Mouse (Mus musculus): ENCODE measurements around the gene Iqschfp. TPM values are rescaled to one million over a fixed set of nuclear protein-coding genes. Genes with fewer than 3 reads are reported as not detected.
A peak's percentile ranks its signal among the peaks of the same experiment; 100 is the strongest.

The Iqschfp gene
- polyA plus RNA-seq, 1 experiment from 2014 or later = not detected

DNA sequence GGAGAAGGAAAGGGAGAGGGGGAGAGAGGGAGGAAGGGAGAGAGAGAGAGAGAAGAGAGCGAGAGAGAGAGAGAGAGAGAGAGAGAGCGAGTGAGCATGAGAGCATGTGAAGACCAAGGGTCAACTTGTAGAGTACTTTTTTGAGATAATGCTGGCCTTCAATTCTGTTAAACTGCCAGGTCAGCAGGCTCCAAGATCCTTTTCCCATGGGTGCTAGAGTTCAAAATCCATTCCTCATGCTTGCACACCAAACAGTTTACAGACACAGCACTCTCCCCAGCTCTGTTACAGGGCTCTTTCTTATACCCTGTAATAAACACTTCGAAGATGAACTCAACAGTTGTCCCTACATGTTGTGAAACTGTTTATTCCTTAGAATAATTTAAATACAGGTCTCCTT lies 622.7 kb downstream of the Iqschfp start:
- WGBS = 94% methylated on average over 3 of the region's 3 CpGs
- H3K27me3 ChIP-seq (replicated peaks) = no peaks in the 10 kb centered on the region
- H3K4me3 ChIP-seq = no peak overlapping the region
- no peak overlapping the region for H3K27ac ChIP-seq (ENCODE audit: poor library complexity, severe bottlenecking)
- H3K9ac ChIP-seq = no peak overlapping the region
- H3K9me3 ChIP-seq (replicated peaks) = no peaks in the 10 kb centered on the region
- no peak overlapping the region for H3K4me2 ChIP-seq
- peaks cover 14% of the 10 kb centered on the region; the same call in 1 of the 2 replicates for H3K36me3 ChIP-seq
- ATAC-seq (ENCODE audit: insufficient number of reproducible peaks, low FRiP score) = no peak
- peaks cover 45% of the 10 kb centered on the region for H3K4me1 ChIP-seq (replicated peaks)

DNA sequence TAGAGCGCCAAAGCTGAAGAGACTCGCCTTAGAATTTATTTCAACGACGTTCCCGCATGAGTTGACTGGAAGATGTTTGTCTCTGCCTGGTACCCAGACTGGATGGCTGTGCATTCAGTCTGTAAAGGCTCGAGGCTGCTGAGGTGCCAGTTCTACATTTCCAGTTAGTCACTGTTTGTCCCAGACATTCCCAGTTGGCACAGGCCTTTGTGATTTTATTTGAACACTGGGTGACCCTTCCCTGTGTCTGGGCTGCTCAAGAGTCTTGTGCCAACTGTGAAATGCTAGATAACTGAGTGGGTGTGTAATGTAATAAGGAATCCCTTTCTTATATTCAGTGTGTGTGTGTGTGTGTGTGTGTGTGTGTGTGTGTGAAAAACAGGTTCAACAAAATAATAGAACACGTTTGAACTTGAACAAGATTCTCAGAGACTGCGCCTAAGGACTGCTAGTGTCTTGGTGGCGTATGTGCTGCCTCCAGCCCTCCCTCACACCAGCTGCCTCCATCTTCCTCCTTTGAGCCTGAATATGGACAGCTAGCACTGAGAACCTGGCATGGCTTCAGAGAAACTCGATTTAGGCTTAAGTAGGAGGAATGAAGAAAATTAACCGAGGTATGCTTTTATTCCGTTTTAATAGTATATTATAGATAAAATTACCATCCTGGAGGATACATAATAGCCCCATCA lies 624.5 kb downstream of the Iqschfp start:
- Histone ChIP-seq H3K27ac (ENCODE audit: poor library complexity, severe bottlenecking) (no peak overlapping the region), H3K4me1 (replicated peaks) (peaks cover 33% of the 10 kb centered on the region), H3K36me3 (peaks cover 14% of the 10 kb centered on the region; the same call in 1 of the 2 replicates), H3K9me3 (replicated peaks) (no peaks in the 10 kb centered on the region), H3K4me3 (no peak overlapping the region), H3K9ac (no peak overlapping the region), H3K27me3 (replicated peaks) (no peaks in the 10 kb centered on the region), H3K4me2 (no peak overlapping the region)
- 86% methylated on average over 12 of the region's 12 CpGs for WGBS
- ATAC-seq (ENCODE audit: insufficient number of reproducible peaks, low FRiP score) = no peak

DNA sequence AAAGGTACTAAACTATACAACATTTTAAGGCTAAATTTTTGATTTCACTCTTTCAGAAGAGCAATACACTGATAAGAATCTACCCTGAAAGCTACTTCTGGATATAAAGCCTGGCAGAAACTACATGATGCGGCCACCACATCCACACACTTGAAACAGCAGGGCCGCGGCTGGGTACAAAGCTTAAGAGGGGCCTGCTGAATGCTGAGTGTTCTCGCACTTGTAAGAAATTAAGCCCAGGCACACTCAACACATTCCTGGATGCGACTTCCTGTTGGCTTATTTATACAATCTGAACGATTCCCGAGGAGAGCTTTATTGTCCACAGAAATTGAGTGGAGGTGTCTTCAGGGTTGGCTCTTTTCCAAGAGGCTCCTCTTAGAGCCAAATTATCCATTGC lies 625.2 kb downstream of the Iqschfp start:
- Histone ChIP-seq H3K4me2 (no peak overlapping the region), H3K36me3 (peaks cover 11% of the 10 kb centered on the region; the same call in 1 of the 2 replicates), H3K4me3 (no peak overlapping the region), H3K27me3 (replicated peaks) (no peaks in the 10 kb centered on the region), H3K9me3 (replicated peaks) (no peaks in the 10 kb centered on the region), H3K27ac (ENCODE audit: poor library complexity, severe bottlenecking) (no peak overlapping the region), H3K4me1 (replicated peaks) (peaks cover 27% of the 10 kb centered on the region), H3K9ac (no peak overlapping the region)
- 58% methylated on average over 7 of the region's 7 CpGs for WGBS
- no peak for ATAC-seq (ENCODE audit: insufficient number of reproducible peaks, low FRiP score)

DNA sequence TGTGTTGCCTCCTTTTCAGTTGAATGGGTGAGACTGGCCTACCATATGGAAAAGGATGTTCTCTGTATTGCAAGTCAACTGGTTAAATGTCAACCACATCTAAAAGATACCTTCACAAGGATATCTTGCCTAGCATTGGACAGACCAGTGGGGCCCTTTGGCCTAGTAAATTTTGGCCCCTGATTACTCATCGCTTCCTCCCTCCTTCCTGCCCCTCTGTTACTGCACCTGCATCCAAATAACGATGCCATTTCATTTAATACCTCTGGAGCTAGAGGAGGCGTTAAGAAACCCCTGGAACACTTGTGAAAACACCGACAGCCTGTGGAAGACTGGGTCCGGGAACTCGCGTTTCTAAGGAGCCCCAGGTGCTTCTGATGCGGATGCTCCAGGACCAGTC lies 626.0 kb downstream of the Iqschfp start:
- H3K27me3 ChIP-seq (replicated peaks) = no peaks in the 10 kb centered on the region
- H3K4me1 ChIP-seq (replicated peaks) = peaks cover 20% of the 10 kb centered on the region
- 87% methylated on average over 8 of the region's 8 CpGs for WGBS
- H3K27ac ChIP-seq (ENCODE audit: poor library complexity, severe bottlenecking) = no peak overlapping the region
- no peak for ATAC-seq (ENCODE audit: insufficient number of reproducible peaks, low FRiP score)
- no peak overlapping the region for H3K4me3 ChIP-seq
- peaks cover 11% of the 10 kb centered on the region; the same call in 1 of the 2 replicates for H3K36me3 ChIP-seq
- no peak overlapping the region for H3K4me2 ChIP-seq
- no peak overlapping the region for H3K9ac ChIP-seq
- H3K9me3 ChIP-seq (replicated peaks) = no peaks in the 10 kb centered on the region

DNA sequence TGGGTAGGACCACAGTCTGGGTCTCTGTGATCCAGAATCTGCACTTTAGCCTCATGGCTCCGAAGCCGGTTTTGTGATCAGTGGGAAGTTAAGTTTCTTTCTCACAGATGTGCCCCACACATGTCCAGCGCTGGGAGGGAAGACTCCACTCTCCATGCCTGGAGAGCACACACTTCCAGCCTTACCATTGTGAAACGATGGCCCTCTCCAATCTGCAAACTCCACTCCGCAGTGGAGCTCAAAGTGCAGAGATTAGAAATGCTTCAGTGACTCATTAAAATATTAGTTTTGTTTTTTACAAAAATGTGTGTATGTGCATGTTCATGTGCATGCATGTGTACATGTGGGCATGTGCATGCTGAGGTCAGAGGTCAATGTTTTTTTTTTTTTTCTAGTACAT lies 626.6 kb downstream of the Iqschfp start:
- H3K4me3 ChIP-seq = no peak overlapping the region
- peaks cover 16% of the 10 kb centered on the region for H3K4me1 ChIP-seq (replicated peaks)
- H3K4me2 ChIP-seq = no peak overlapping the region
- no peaks in the 10 kb centered on the region for H3K9me3 ChIP-seq (replicated peaks)
- no peak overlapping the region for H3K9ac ChIP-seq
- WGBS = 94% methylated on average over 5 of the region's 5 CpGs
- no peak for ATAC-seq (ENCODE audit: insufficient number of reproducible peaks, low FRiP score)
- no peak overlapping the region for H3K27ac ChIP-seq (ENCODE audit: poor library complexity, severe bottlenecking)
- H3K27me3 ChIP-seq (replicated peaks) = no peaks in the 10 kb centered on the region
- H3K36me3 ChIP-seq = 0 out of 2 replicates have a peak, but pooled peaks cover 7% of the 10 kb centered on the region

DNA sequence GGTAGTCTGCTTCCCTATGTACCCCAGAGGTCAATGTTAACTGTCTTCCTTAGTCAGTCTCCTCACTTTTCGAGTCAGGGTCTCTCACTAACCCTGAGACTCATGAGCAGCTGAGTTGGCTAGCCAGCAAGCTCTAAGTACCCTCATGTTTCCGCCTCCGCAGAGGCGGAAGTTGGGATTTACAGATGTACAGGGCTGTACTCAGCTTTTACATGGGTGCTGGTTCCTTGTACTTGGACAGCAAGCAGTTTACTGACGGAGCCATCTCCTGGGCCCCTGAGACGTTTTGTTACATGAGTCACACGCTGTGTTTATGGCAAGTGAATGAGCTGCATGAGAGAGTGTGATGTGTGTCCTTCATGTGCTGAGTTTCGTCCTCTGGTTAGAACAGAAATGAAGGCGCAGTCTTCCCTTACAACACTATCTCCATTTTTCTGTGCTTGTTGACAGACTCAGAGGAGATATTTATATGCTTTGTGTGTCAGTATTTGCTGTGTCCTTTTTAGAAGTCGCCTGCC lies 633.4 kb downstream of the Iqschfp start:
- no peaks in the 10 kb centered on the region for H3K36me3 ChIP-seq
- 74% methylated on average over 10 of the region's 10 CpGs for WGBS

DNA sequence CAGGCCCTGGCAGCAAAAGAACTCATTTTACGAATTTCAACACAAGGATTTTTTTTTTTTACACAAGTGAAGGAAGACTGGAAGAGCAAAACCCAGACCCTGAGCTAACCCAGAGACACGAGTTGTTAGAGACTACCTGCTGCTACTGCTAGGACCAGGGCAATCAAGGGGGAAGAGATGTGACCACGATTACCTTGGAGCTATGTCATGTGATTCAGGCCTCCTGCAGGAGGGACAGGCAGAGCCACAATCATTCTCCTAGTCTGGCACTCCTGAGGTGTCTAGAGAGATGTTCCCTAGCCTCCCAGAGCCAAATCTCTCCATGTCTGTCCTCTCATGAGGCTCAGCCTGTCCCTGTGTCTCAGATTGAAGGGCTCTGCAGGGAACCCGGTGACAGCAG lies 634.4 kb downstream of the Iqschfp start:
- peak overlapping the region; percentile 10; the same call in 1 of the 2 replicates for H3K9ac ChIP-seq
- peaks cover 23% of the 10 kb centered on the region for H3K4me1 ChIP-seq (replicated peaks)
- no peak overlapping the region for H3K4me2 ChIP-seq
- no peaks in the 10 kb centered on the region for H3K27me3 ChIP-seq (replicated peaks)
- no peaks in the 10 kb centered on the region for H3K9me3 ChIP-seq (replicated peaks)
- 31% methylated on average over 4 of the region's 4 CpGs for WGBS
- peak overlapping the region; percentile 47 for H3K27ac ChIP-seq (ENCODE audit: poor library complexity, severe bottlenecking)
- H3K4me3 ChIP-seq = no peak overlapping the region
- no peaks in the 10 kb centered on the region for H3K36me3 ChIP-seq
- no peak for ATAC-seq (ENCODE audit: insufficient number of reproducible peaks, low FRiP score)

More for the DNA sequence above, 633.4 kb downstream of the Iqschfp start:
- H3K9ac ChIP-seq = no peak overlapping the region
- ATAC-seq (ENCODE audit: insufficient number of reproducible peaks, low FRiP score) = no peak
- no peaks in the 10 kb centered on the region for H3K27me3 ChIP-seq (replicated peaks)
- H3K9me3 ChIP-seq (replicated peaks) = no peaks in the 10 kb centered on the region
- H3K4me1 ChIP-seq (replicated peaks) = peaks cover 23% of the 10 kb centered on the region
- H3K27ac ChIP-seq (ENCODE audit: poor library complexity, severe bottlenecking) = peak overlapping the region; percentile 39
- no peak overlapping the region for H3K4me3 ChIP-seq
- H3K4me2 ChIP-seq = no peak overlapping the region

DNA sequence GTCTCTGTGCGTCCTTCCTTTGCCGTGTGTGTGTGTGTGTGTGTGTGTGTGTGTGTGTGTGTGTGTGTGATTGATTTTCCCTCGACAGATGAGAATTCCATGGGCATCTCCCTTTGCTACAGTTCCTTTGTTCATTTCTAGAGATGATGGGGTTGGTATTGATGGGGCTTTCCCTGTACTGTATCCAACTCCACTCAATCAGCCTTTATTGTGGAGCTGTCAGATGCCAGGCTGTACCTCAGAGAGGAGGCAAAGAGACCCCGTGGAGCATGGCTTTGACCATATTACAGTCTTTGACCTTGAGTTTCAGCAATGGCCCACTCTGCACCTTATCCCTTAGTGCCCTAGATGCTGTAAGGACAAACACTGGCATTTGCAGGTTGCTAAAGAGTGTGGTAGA lies 635.1 kb downstream of the Iqschfp start:
- 58% methylated on average over 4 of the region's 4 CpGs for WGBS
- Histone ChIP-seq H3K4me3 (no peak overlapping the region), H3K4me1 (replicated peaks) (peaks cover 23% of the 10 kb centered on the region), H3K27ac (ENCODE audit: poor library complexity, severe bottlenecking) (no peak overlapping the region), H3K9me3 (replicated peaks) (no peaks in the 10 kb centered on the region), H3K36me3 (no peaks in the 10 kb centered on the region), H3K9ac (no peak overlapping the region), H3K27me3 (replicated peaks) (no peaks in the 10 kb centered on the region), H3K4me2 (no peak overlapping the region)
- no peak for ATAC-seq (ENCODE audit: insufficient number of reproducible peaks, low FRiP score)

DNA sequence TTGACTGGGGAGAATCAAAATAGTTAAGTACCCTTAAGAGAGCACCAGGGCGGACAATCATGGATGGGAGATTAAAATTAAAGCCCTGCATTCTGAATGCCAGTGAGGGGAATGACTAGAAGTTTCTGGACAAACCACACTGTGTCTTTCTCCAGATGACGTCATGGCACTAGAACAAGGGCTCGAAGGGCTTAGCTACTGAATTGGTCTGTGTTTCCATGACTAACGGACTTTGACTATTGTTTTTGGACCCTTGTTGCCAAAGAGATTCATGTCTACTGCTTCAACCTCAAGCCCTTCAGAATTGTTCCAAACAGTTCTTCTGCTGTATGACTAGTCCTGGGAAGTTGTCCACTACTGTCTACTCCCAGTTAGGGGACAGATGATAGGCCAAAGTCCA lies 639.9 kb downstream of the Iqschfp start:
- Histone ChIP-seq H3K27ac (ENCODE audit: poor library complexity, severe bottlenecking) (no peak overlapping the region), H3K9ac (no peak overlapping the region), H3K9me3 (replicated peaks) (peaks cover 7% of the 10 kb centered on the region; the same call in 1 of the 2 replicates), H3K4me2 (no peak overlapping the region), H3K36me3 (peaks cover 9% of the 10 kb centered on the region), H3K27me3 (replicated peaks) (no peaks in the 10 kb centered on the region), H3K4me3 (no peak overlapping the region), H3K4me1 (replicated peaks) (peaks cover 36% of the 10 kb centered on the region)
- WGBS = 81% methylated on average over 4 of the region's 4 CpGs
- ATAC-seq (ENCODE audit: insufficient number of reproducible peaks, low FRiP score) = no peak

DNA sequence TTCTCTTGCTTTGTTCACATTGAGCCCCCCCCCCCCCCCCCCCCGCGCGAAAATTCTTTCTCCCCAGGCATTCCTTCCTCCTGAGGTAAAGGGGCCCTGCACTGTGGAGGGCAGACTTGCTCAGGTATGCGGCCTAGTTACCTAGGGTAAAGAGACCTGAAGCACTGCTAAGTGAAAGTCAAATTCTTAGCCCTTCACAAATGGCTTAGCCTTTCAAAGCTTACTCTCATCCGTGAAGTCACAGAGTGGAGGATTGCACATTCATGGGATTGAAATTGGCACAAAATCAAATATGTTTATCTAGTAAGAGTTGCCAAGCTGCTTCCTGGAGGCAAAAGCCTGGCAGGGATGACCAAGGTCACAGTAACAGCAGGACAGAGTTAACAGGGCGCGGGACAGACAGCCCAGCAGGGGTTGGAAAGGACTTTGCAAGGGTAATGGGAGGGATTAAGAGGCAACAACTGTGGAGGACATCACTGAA lies 642.6 kb downstream of the Iqschfp start:
- Histone ChIP-seq H3K9me3 (replicated peaks) (peaks cover 9% of the 10 kb centered on the region; the same call in 1 of the 2 replicates), H3K9ac (no peak overlapping the region), H3K27me3 (replicated peaks) (no peaks in the 10 kb centered on the region), H3K4me3 (no peak overlapping the region), H3K4me2 (peak overlapping the region; percentile 30), H3K36me3 (peaks cover 12% of the 10 kb centered on the region), H3K27ac (ENCODE audit: poor library complexity, severe bottlenecking) (peak overlapping the region; percentile 82), H3K4me1 (replicated peaks) (peaks cover 33% of the 10 kb centered on the region)
- ATAC-seq (ENCODE audit: insufficient number of reproducible peaks, low FRiP score) = peak; percentile 64
- 13% methylated on average over 5 of the region's 7 CpGs for WGBS

DNA sequence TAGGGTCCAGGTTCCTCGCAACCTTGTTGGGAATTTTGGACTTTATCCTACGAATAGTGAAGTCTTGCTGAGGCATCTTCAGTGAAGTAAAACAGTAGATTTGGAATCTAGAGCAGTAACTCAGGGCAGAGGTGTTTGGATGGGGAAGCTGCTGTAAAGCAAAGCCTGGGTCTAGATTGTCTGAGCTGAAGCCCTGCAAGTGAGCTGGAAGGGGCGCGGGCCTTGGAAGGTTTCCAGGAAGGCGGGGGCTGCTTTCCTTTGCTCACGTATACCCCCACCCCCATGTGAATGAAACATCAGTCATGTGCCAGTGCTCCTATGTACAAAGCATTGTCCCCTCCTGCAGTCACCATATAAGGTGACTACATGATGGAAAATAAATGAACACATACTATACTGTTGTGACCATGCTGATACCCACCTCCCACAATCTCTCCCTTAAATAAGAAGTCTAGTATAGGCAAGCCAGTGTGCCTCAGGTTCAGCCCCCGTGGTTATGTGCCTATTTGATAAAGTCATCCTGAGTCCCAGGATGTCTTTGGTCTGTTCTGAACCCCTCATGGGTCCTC lies 643.2 kb downstream of the Iqschfp start:
- peaks cover 39% of the 10 kb centered on the region for H3K4me1 ChIP-seq (replicated peaks)
- 66% methylated on average over 7 of the region's 7 CpGs for WGBS
- H3K9ac ChIP-seq = no peak overlapping the region
- H3K27ac ChIP-seq (ENCODE audit: poor library complexity, severe bottlenecking) = peak overlapping the region; percentile 82
- no peak overlapping the region for H3K4me2 ChIP-seq
- no peak for ATAC-seq (ENCODE audit: insufficient number of reproducible peaks, low FRiP score)
- no peaks in the 10 kb centered on the region for H3K27me3 ChIP-seq (replicated peaks)
- no peak overlapping the region for H3K4me3 ChIP-seq
- peaks cover 12% of the 10 kb centered on the region for H3K36me3 ChIP-seq
- H3K9me3 ChIP-seq (replicated peaks) = peaks cover 9% of the 10 kb centered on the region; the same call in 1 of the 2 replicates

All from heart, embryonic 12.5 days (tissue).